Mouse (Mus musculus) CH12.LX (cell line): ENCODE data around the gene Plcl2. TPM values are rescaled to one million over a fixed set of nuclear protein-coding genes. Genes with fewer than 3 reads are reported as not detected.

Experiments used
- DNase-seq: peaks from one replicate; pipeline ENCODE4 v3.0.0-alpha.2; 2013; ENCODE audit errors: extremely low read depth
- H3K27ac ChIP-seq: 2 replicates; pipeline ENCODE4 v1.5.1; 2012; ENCODE audit warnings: low read depth, mild to moderate bottlenecking, control low read depth, moderate library complexity; ENCODE audit not compliant: insufficient read depth
- H3K27me3 ChIP-seq: replicated peaks from 2 replicates; pipeline ENCODE3; 2012; ENCODE audit warnings: inconsistent platforms
- H3K36me3 ChIP-seq, 2 experiments: replicated peaks in 1 of 2; 2 replicates each; pipeline versions ENCODE3 to v1.6.1; 2012; ENCODE audit warnings: inconsistent platforms in 1 of 2, low read length in 1 of 2, mild to moderate bottlenecking in 1 of 2, mixed read lengths in 1 of 2, moderate library complexity in 1 of 2; ENCODE audit not compliant: control insufficient read depth in 1 of 2, insufficient read depth in 1 of 2
- H3K4me1 ChIP-seq, 2 experiments: 2 replicates each; pipeline ENCODE4 v1.6.1; 2012; ENCODE audit warnings: inconsistent platforms in 1 of 2, moderate library complexity in 1 of 2; ENCODE audit not compliant: insufficient read depth in 2 of 2, control insufficient read depth in 1 of 2
- H3K4me2 ChIP-seq: 2 replicates; pipeline ENCODE4 v1.6.1; 2012; ENCODE audit warnings: low read depth, mild to moderate bottlenecking, control low read depth; ENCODE audit not compliant: poor library complexity, insufficient read depth, severe bottlenecking
- H3K4me3 ChIP-seq, 3 experiments: fragments of 150-350 bp in 1 of 3; sonication (generic) in 1 of 3; replicated peaks in 1 of 3; 2 replicates each; pipeline versions ENCODE3 to v1.5.1; 2011 to 2012; ENCODE audit warnings: low read depth in 2 of 3, low read length in 2 of 3, mild to moderate bottlenecking in 2 of 3, moderate library complexity in 2 of 3, control low read depth in 1 of 3, improper control_type of control experiment in 1 of 3, inconsistent platforms in 1 of 3, mixed read lengths in 1 of 3; ENCODE audit not compliant: poor library complexity in 1 of 3
- H3K79me2 ChIP-seq: replicated peaks from 2 replicates; pipeline ENCODE4 v1.6.1; 2012; ENCODE audit warnings: mild to moderate bottlenecking, moderate library complexity; ENCODE audit not compliant: control insufficient read depth, poor library complexity, insufficient read depth, severe bottlenecking; ENCODE audit errors: extremely low read depth
- H3K9ac ChIP-seq: 2 replicates; pipeline ENCODE4 v1.6.1; 2012; ENCODE audit warnings: low read depth, mild to moderate bottlenecking, control low read depth, moderate library complexity; ENCODE audit not compliant: insufficient read depth
- H3K9me3 ChIP-seq: replicated peaks from 2 replicates; pipeline ENCODE3; 2012; ENCODE audit warnings: low read length, inconsistent platforms, mixed read lengths
- CTCF ChIP-seq, 2 experiments: IDR thresholded peaks in 1 of 2; conservative IDR thresholded peaks in 1 of 2; 2 replicates each; pipeline ENCODE4 v1.5.1; 2011 to 2012; ENCODE audit warnings: low read depth in 2 of 2, low read length in 2 of 2, improper control_type of control experiment in 1 of 2, inconsistent platforms in 1 of 2, mild to moderate bottlenecking in 1 of 2, moderate library complexity in 1 of 2
- E2F4 ChIP-seq: IDR thresholded peaks from 2 replicates; pipeline ENCODE4 v1.6.1; 2011; ENCODE audit warnings: low read depth, low read length, improper control_type of control experiment; ENCODE audit not compliant: insufficient replicate concordance
- ELF1 ChIP-seq: IDR thresholded peaks from 2 replicates; pipeline ENCODE4 v1.6.1; 2014; ENCODE audit warnings: low read depth, mild to moderate bottlenecking, inconsistent platforms, low read length, improper control_type of control experiment
- ETS1 ChIP-seq: conservative IDR thresholded peaks from 2 replicates; pipeline ENCODE4 v1.6.1; 2012; ENCODE audit warnings: low read depth, mild to moderate bottlenecking, inconsistent platforms, low read length, improper control_type of control experiment, moderate library complexity
- GABPA ChIP-seq: IDR thresholded peaks from 2 replicates; pipeline ENCODE4 v1.6.1; 2012; ENCODE audit warnings: low read depth, low read length, improper control_type of control experiment, inconsistent platforms; ENCODE audit not compliant: insufficient replicate concordance
- JUND ChIP-seq: conservative IDR thresholded peaks from 2 replicates; pipeline ENCODE4 v1.6.1; 2011; ENCODE audit warnings: low read depth, low read length, improper control_type of control experiment
- MAX ChIP-seq: IDR thresholded peaks from 2 replicates; pipeline ENCODE4 v1.6.1; 2011; ENCODE audit warnings: low read length, improper control_type of control experiment
- MAZ ChIP-seq: IDR thresholded peaks from 2 replicates; pipeline ENCODE4 v1.6.1; 2012; ENCODE audit warnings: low read depth, mild to moderate bottlenecking, inconsistent platforms, low read length, improper control_type of control experiment, moderate library complexity
- MEF2A ChIP-seq: IDR thresholded peaks from 2 replicates; pipeline ENCODE4 v1.6.1; 2014; ENCODE audit warnings: low read depth, mild to moderate bottlenecking, inconsistent platforms, low read length, improper control_type of control experiment, borderline replicate concordance
- MYC ChIP-seq: IDR thresholded peaks from 2 replicates; pipeline ENCODE4 v1.6.1; 2011; ENCODE audit warnings: low read depth, mild to moderate bottlenecking, improper control_type of control experiment, low read length
- NELFE ChIP-seq: IDR thresholded peaks from 2 replicates; pipeline ENCODE4 v1.6.1; 2011; ENCODE audit warnings: low read depth, low read length, improper control_type of control experiment
- NRF1 ChIP-seq: IDR thresholded peaks from 2 replicates; pipeline ENCODE4 v1.6.1; 2014; ENCODE audit warnings: low read depth, mild to moderate bottlenecking, inconsistent platforms, low read length, improper control_type of control experiment, moderate library complexity
- PAX5 ChIP-seq: IDR thresholded peaks from 2 replicates; pipeline ENCODE4 v1.6.1; 2012; ENCODE audit warnings: low read length, inconsistent platforms, mixed read lengths
- POLR2A ChIP-seq: IDR thresholded peaks from 2 replicates; pipeline ENCODE4 v1.6.1; 2011; ENCODE audit warnings: low read depth, mild to moderate bottlenecking, improper control_type of control experiment, low read length
- POLR2AphosphoS2 ChIP-seq: IDR thresholded peaks from 2 replicates; pipeline ENCODE4 v1.6.1; 2011; ENCODE audit warnings: low read depth, low read length, improper control_type of control experiment
- RCOR1 ChIP-seq: conservative IDR thresholded peaks from 2 replicates; pipeline ENCODE4 v1.6.1; 2012; ENCODE audit warnings: low read depth, mild to moderate bottlenecking, inconsistent platforms, low read length, improper control_type of control experiment
- SMC3 ChIP-seq: IDR thresholded peaks from 2 replicates; pipeline ENCODE4 v1.6.1; 2011; ENCODE audit warnings: low read depth, low read length, improper control_type of control experiment
- TBP ChIP-seq: conservative IDR thresholded peaks from 2 replicates; pipeline ENCODE4 v1.6.1; 2011; ENCODE audit warnings: low read depth, low read length, improper control_type of control experiment
- TCF12 ChIP-seq: IDR thresholded peaks from 2 replicates; pipeline ENCODE4 v1.6.1; 2014; ENCODE audit warnings: low read depth, mild to moderate bottlenecking, inconsistent platforms, low read length, improper control_type of control experiment
- UBTF ChIP-seq: IDR thresholded peaks from 2 replicates; pipeline ENCODE4 v1.6.1; 2012; ENCODE audit warnings: low read depth, mild to moderate bottlenecking, inconsistent platforms, low read length, improper control_type of control experiment, moderate library complexity
- USF1 ChIP-seq: IDR thresholded peaks from 2 replicates; pipeline ENCODE4 v1.6.1; 2014; ENCODE audit warnings: low read depth, mild to moderate bottlenecking, inconsistent platforms, low read length, improper control_type of control experiment
- USF2 ChIP-seq: conservative IDR thresholded peaks from 2 replicates; pipeline ENCODE4 v1.6.1; 2011; ENCODE audit warnings: low read depth, low read length, improper control_type of control experiment
- ZC3H11A ChIP-seq: IDR thresholded peaks from 2 replicates; pipeline ENCODE4 v1.6.1; 2012; ENCODE audit warnings: low read depth, mild to moderate bottlenecking, inconsistent platforms, low read length, improper control_type of control experiment
- dilution Hi-C: fragments of 300-500 bp; cut with MboI; formaldehyde crosslinking; loops from 2 replicates; pipeline ENCODE4 v1.14.3; 2020; ENCODE audit warnings: low sequenced_read_pairs; ENCODE audit not compliant: extremely low pct_unique_long_range_greater_than_20kb, extremely low pct_ligation_motif_present
- in situ Hi-C: fragments of 300-500 bp; cut with MboI; formaldehyde crosslinking; loops from 3 replicates; pipeline ENCODE4 v1.14.3; 2019; ENCODE audit warnings: low sequenced_read_pairs, low pct_ligation_motif_present, low pct_unique_long_range_greater_than_20kb, mixed read lengths
- polyA plus RNA-seq: library from polyadenylated mRNA; unstranded; fragments of >175 nt; gene quantifications from 2 replicates; pipeline ENCODE4 v1.2.1, GENCODE M21; 2012; ENCODE audit warnings: low read depth; ENCODE audit not compliant: insufficient read length
- total RNA-seq, 2 experiments: library from RNA; depleted of rRNA; stranded (reverse); fragments of 300-350 nt in 1 of 2; fragments of >200 nt in 1 of 2; gene quantifications; 2 replicates each; pipeline ENCODE4 v1.2.3; 2012 to 2014

The Plcl2 gene
- total and polyA plus RNA-seq, 3 experiments, result 9.0 to 16.6 (median 12.7) TPM

DNA sequence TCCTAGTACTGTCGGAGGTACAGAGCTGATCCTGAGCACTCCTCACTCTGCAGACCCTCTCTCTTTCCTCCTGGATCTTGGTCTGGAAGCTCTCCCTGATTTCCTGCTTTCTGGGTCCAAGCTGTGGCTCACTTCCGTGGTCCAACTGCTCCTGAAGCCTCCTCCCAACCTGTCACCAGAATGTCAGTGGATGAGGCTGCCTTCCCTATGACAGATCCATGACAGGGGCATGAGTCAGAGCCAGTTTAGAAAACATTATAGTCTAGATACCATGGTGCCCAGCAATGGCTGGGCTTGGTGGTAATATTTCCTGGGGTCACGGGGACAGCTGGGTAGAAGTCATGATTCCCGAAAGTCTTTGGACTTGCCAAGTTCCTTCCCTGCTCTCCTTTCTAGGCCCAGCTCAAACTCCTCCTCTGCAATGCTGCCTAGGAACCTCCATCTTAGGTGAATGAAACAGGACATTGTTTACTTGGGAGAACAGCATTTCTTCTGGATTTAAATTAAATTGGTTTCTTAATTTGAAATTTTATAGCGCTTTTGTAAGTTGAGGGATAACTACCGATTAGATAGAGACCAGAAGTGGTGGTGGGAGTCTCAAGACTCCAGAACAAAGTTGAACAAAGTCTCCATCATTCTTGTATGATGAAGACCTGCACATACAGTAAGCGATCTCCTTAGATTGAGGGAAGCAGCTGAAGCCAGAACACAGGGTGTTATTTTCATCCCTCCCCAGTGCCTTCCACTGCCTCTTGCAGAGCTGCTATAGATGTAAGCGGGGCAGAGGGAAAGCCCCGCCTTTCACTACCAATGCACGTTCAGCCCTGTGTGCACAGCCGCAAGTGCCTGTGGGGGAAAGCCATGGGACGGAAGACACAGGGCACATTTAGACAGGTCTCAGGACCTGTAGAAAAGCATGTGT is 170.7 kb downstream of the Plcl2 start:
- in situ Hi-C loops (no loop called here), dilution Hi-C loops (no loop called here)
- H3K9ac ChIP-seq, result no peak overlapping the region
- peaks cover 4 to 24% of the 10 kb centered on the region in 2 experiments; a peak in 3 of 4 replicates for H3K4me1 ChIP-seq
- H3K9me3 ChIP-seq, result no peaks in the 10 kb centered on the region
- no peak overlapping the region for H3K4me2 ChIP-seq
- no peak for DNase-seq
- no peak overlapping the region for H3K27ac ChIP-seq
- H3K4me3 ChIP-seq, result no peak overlapping the region
- no peaks in the 10 kb centered on the region for H3K79me2 ChIP-seq
- H3K27me3 ChIP-seq, result no peaks in the 10 kb centered on the region
- peaks cover 18 to 40% of the 10 kb centered on the region in 2 experiments for H3K36me3 ChIP-seq
- TF ChIP-seq ELF1, result no peak
- TF ChIP-seq ETS1, result no peak
- no peak for TF ChIP-seq RCOR1
- TF ChIP-seq USF1, result no peak
- no peak for TF ChIP-seq E2F4
- no peak for TF ChIP-seq CTCF (conservative IDR thresholded peaks at IDR 0.05 in 1 of 2, IDR thresholded peaks at IDR 0.05 in 1 of 2; ENCODE audit: low read depth in 2 of 2, low read length in 2 of 2)
- TF ChIP-seq ZC3H11A, result no peak
- no peak for TF ChIP-seq SMC3
- TF ChIP-seq NELFE, result no peak
- no peak for TF ChIP-seq USF2
- no peak for TF ChIP-seq GABPA
- no peak for TF ChIP-seq MYC
- no peak for TF ChIP-seq MAZ
- no peak for TF ChIP-seq PAX5
- no peak for TF ChIP-seq TBP

DNA sequence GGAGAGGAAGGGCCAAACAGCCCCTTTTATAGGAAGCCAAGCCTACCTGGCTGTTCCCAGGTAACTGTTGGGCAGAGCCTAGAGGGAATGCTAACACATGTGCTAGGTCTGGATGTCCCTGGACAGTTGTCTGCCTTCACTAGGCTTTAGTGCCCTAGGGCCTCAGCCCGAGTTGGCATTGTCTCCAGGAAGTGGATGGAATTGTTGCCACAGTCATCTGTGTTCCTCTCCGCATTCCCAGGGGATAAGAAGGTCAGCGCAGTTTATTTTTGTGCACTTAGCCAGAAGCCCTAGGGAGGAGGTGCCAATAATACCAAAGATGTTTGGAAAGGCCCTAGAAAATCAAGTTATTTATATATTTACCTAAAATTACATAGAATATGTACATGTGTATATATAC is 173.5 kb downstream of the Plcl2 start:
- no peaks in the 10 kb centered on the region for H3K9me3 ChIP-seq

More for the DNA sequence above, 173.5 kb downstream of the Plcl2 start:
- peaks cover 20 to 44% of the 10 kb centered on the region in 2 experiments for H3K36me3 ChIP-seq
- H3K4me2 ChIP-seq, result no peak overlapping the region
- in situ Hi-C loops, result no loop called here
- no peaks in the 10 kb centered on the region for H3K79me2 ChIP-seq
- no peak for DNase-seq
- H3K9ac ChIP-seq, result no peak overlapping the region
- no peaks in the 10 kb centered on the region for H3K27me3 ChIP-seq
- no peak overlapping the region for H3K4me3 ChIP-seq
- TF ChIP-seq MEF2A (no peak), USF2 (no peak), GABPA (no peak), MAX (no peak), MYC (no peak), NRF1 (no peak), MAZ (no peak), TCF12 (no peak), JUND (no peak), UBTF (no peak), POLR2A (no peak), ETS1 (no peak), ZC3H11A (no peak), POLR2AphosphoS2 (no peak), TBP (no peak)
- dilution Hi-C loops, result no loop called here
- peaks cover 2 to 30% of the 10 kb centered on the region in 2 experiments; a peak in 2 of 4 replicates for H3K4me1 ChIP-seq
- no peak overlapping the region for H3K27ac ChIP-seq
